Mouse (Mus musculus) lung, postnatal 0 days (tissue): Measurements from ENCODE around the gene Fibin. TPM values are rescaled to one million over a fixed set of nuclear protein-coding genes. Genes with fewer than 3 reads are reported as not detected.

Source experiments
- ATAC-seq: fragments of 200-750 bp; cut with Nextera tagmentation; 2 replicates; pipeline ENCODE4 v1.8.0; 2017; ENCODE audit warnings: moderate library complexity
- DNase-seq: peaks from one replicate; pipeline ENCODE4 v3.0.0-alpha.2; 2016; ENCODE audit warnings: low spot score
- H3K27ac ChIP-seq: fragments of 300-500 bp; sonication (generic); 2 replicates; pipeline ENCODE4 v1.5.1; 2014; ENCODE audit warnings: antibody characterized with exemption, mild to moderate bottlenecking, low read length, mixed read lengths
- H3K27me3 ChIP-seq: fragments of 300-500 bp; sonication (generic); replicated peaks from 2 replicates; pipeline ENCODE4 v1.6.1; 2014; ENCODE audit warnings: low read length, mixed read lengths; ENCODE audit not compliant: insufficient read depth
- H3K36me3 ChIP-seq: fragments of 300-500 bp; sonication (generic); 2 replicates; pipeline ENCODE4 v1.6.1; 2014; ENCODE audit warnings: low read length, mixed read lengths; ENCODE audit not compliant: insufficient read depth
- H3K4me1 ChIP-seq: fragments of 300-500 bp; sonication (generic); 2 replicates; pipeline ENCODE4 v1.6.1; 2014; ENCODE audit warnings: antibody characterized with exemption, low read depth, low read length, mixed read lengths; ENCODE audit not compliant: insufficient read depth
- H3K4me2 ChIP-seq: fragments of 300-500 bp; sonication (generic); replicated peaks from 2 replicates; pipeline ENCODE4 v1.6.1; 2014; ENCODE audit warnings: low read depth, mild to moderate bottlenecking, low read length, moderate library complexity, mixed read lengths
- H3K4me3 ChIP-seq: fragments of 300-500 bp; sonication (generic); 2 replicates; pipeline ENCODE4 v1.5.1; 2014; ENCODE audit warnings: low read depth, low read length
- H3K9ac ChIP-seq: fragments of 300-500 bp; sonication (generic); replicated peaks from 2 replicates; pipeline ENCODE4 v1.6.1; 2014; ENCODE audit warnings: low read depth, mild to moderate bottlenecking
- H3K9me3 ChIP-seq: fragments of 300-500 bp; sonication (generic); 2 replicates; pipeline ENCODE4 v1.6.1; 2016; ENCODE audit warnings: low read length, mixed read lengths
- CTCF ChIP-seq: IDR thresholded peaks from 2 replicates; pipeline ENCODE4 v1.5.1; 2016; ENCODE audit warnings: antibody characterized with exemption, mild to moderate bottlenecking
- EP300 ChIP-seq: IDR thresholded peaks from 2 replicates; pipeline ENCODE4 v1.6.1; 2016; ENCODE audit warnings: antibody characterized with exemption, mild to moderate bottlenecking, control low read depth
- WGBS: fragments of 180-500 bp; shearing (Covaris S2); extraction: QIAGEN DNeasy Blood & Tissue Kit; methylation state at CpG from one replicate; pipeline ENCODE4 v1.1.7; 2014; 5-methylcytosine and 5-hydroxymethylcytosine counted together
- polyA plus RNA-seq: library from polyadenylated mRNA; unstranded; fragments of >200 nt; fragmentation: Nextera tagmentation; extraction: Ambion mirVana; gene quantifications from 2 replicates; pipeline ENCODE4 v1.2.1, GENCODE M21; 2015

Gene Fibin
- polyA plus RNA-seq, 1 experiment from 2014 or later: 76.2 TPM

DNA sequence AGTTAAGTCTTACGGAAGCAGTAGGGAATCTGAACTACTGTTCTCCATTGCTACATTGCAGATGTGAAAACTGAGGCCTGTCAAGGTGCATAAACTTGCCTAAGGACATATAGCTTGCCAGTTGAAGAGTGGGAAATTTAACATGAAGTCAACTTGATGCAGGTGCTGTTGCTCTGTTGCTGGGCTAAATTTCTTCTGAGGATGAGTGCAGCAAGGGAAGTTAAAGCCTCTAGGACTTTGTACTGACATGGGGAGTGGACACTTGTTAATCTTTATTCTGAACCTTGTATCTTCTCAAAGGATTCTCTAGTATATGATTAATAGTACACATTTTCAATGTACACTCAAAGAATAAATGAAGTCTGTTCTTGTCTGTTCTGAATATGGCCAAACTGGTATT is 13.7 kb upstream of the Fibin start:
- H3K36me3 ChIP-seq: no peaks in the 10 kb centered on the region
- no peak for ATAC-seq
- H3K27me3 ChIP-seq: no peaks in the 10 kb centered on the region
- H3K9me3 ChIP-seq: no peaks in the 10 kb centered on the region
- no peak overlapping the region for H3K4me3 ChIP-seq
- TF ChIP-seq CTCF (no peak), EP300 (no peak)
- H3K9ac ChIP-seq: no peak overlapping the region
- H3K27ac ChIP-seq: no peak overlapping the region
- no peak for DNase-seq
- no peaks in the 10 kb centered on the region for H3K4me1 ChIP-seq
- no peak overlapping the region for H3K4me2 ChIP-seq
- WGBS: 88% methylated on average over 1 of the region's 1 CpGs

DNA sequence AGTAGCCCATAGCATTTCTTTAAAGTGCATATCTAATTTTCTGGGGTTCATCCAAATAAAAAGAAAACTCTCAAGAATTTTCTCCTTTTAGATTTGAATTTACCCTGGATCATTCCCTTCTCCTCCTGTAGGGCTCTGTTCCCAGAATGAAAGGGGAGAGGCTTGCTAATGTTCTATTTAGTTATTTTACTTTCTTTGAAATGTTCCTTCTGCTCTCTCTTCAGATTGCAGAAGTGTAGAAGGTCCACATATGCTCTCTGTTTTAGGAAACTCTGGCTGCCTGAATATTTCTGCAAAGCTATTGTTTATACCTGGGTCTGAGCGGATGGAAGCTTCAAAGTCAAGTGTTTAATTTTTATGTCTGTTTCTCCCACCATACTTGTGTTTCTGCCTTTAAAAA is 12.5 kb upstream of the Fibin start:
- H3K27me3 ChIP-seq: no peaks in the 10 kb centered on the region
- H3K27ac ChIP-seq: no peak overlapping the region
- no peak overlapping the region for H3K4me2 ChIP-seq
- DNase-seq (no peak), ATAC-seq (no peak)
- no peak overlapping the region for H3K4me3 ChIP-seq
- no peak overlapping the region for H3K9ac ChIP-seq
- no peaks in the 10 kb centered on the region for H3K36me3 ChIP-seq
- 83% methylated on average over 1 of the region's 1 CpGs for WGBS
- H3K9me3 ChIP-seq: no peaks in the 10 kb centered on the region
- TF ChIP-seq EP300 (no peak), CTCF (no peak)
- H3K4me1 ChIP-seq: no peaks in the 10 kb centered on the region

DNA sequence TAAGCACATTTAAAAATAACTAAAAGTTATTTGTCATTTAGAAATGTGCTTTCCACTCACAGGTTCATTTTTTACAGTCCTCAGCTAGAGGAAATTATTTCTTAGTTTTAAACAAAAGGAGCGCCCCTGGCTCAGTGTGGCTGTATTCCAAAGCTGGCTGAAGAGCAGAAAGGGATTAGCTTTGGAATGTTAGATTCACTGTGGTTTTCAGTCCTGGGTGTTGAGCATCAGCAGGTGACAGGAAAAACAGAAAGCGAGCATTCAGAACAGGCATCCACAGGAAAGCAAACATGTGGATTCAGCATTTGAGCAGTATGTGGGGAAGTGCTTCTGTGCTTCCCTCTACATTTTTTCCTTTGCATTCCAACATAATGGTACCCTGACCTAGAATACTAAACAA is 10.2 kb upstream of the Fibin start:
- Histone ChIP-seq H3K9me3 (no peaks in the 10 kb centered on the region), H3K36me3 (no peaks in the 10 kb centered on the region), H3K27ac (no peak overlapping the region), H3K27me3 (no peaks in the 10 kb centered on the region), H3K9ac (no peak overlapping the region), H3K4me1 (no peaks in the 10 kb centered on the region), H3K4me3 (no peak overlapping the region), H3K4me2 (no peak overlapping the region)
- ATAC-seq (no peak), DNase-seq (no peak)
- 52% methylated on average over 2 of the region's 2 CpGs for WGBS
- no peak for TF ChIP-seq EP300
- no peak for TF ChIP-seq CTCF

DNA sequence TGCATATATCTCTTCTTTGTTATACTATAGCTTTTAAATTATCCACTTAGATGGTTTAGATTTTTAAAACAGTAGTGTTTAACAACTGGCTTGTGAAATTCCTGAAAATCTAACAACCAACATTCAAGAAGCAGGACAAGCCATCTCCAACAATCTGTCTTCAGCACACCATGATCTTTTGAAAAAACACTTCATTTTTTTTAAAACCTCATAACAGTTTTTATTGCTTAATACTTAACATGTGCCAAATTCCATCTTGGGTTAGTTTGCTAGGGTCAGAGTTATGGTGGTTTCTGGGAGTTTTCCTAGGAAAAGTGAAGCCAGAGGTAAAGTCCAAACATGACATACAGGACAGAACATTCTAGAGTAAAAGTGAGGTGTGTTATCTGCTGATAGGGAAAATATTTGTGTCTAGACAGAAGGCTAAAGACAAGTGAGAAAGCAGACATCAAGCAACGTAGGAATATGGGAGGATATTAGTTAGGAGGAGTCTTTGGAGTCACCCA is 4.5 kb upstream of the Fibin start:
- DNase-seq (peak; percentile 76), ATAC-seq (peak; percentile 21)
- Histone ChIP-seq H3K4me3 (no peak overlapping the region), H3K27me3 (no peaks in the 10 kb centered on the region), H3K9ac (no peak overlapping the region), H3K27ac (no peak overlapping the region), H3K36me3 (no peaks in the 10 kb centered on the region), H3K4me2 (no peak overlapping the region), H3K4me1 (no peaks in the 10 kb centered on the region), H3K9me3 (no peaks in the 10 kb centered on the region)
- WGBS: 57% methylated on average over 1 of the region's 1 CpGs
- peak; percentile 81 for TF ChIP-seq EP300
- TF ChIP-seq CTCF: no peak

DNA sequence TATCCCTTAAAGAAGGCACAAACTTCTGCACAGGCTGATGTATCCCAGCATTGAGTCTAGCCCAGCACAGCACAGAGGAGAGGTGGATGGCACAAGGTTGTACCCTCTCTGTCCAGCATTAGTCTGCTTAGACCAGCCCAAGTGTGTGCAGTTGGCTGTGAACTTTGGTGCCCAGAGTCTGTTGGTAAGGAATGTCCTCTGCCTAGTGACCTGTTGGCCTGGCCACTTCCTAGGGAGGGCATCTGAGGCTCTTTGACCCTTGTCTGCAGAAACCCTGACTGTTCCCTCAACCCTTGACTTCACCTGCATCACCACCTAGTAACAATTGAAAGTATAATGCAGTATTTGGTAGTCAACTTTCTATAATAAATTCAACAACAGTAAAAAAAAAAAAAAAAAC is 2.4 kb upstream of the Fibin start:
- TF ChIP-seq CTCF (no peak), EP300 (no peak)
- Histone ChIP-seq H3K4me2 (no peak overlapping the region), H3K27me3 (no peaks in the 10 kb centered on the region), H3K27ac (no peak overlapping the region), H3K36me3 (no peaks in the 10 kb centered on the region), H3K4me1 (no peaks in the 10 kb centered on the region), H3K9ac (no peak overlapping the region), H3K4me3 (no peak overlapping the region), H3K9me3 (no peaks in the 10 kb centered on the region)
- no peak for DNase-seq
- no peak for ATAC-seq

DNA sequence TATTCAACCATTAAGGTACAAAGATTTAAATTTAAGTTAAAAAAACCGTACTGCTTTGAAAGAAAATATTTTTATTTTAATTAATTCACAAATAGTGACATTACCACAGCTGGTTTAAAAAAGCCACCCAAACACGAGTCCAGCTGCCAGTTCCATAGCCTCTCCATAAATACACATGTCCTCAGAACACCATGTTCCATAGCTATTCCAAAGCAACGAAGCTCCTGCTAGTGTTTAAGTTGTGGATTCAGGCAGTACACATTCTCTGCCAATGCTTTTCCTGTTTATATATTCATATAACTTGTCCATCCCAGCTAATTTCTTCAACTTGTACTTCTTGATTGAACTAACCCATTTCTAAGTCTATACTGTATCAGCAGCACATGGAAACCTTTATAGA is 872 bp upstream of the Fibin start:
- H3K36me3 ChIP-seq: no peaks in the 10 kb centered on the region
- ATAC-seq: peak; percentile 52; the same call in 1 of the 2 replicates
- H3K4me1 ChIP-seq: no peaks in the 10 kb centered on the region
- no peak overlapping the region for H3K4me2 ChIP-seq
- DNase-seq: peak; percentile 59
- H3K4me3 ChIP-seq: no peak overlapping the region
- H3K9ac ChIP-seq: no peak overlapping the region
- 35% methylated on average over 3 of the region's 3 CpGs for WGBS
- no peaks in the 10 kb centered on the region for H3K9me3 ChIP-seq
- H3K27ac ChIP-seq: peak overlapping the region; percentile 47; the same call in 1 of the 2 replicates
- no peak for TF ChIP-seq CTCF
- TF ChIP-seq EP300: peak; percentile 67
- no peaks in the 10 kb centered on the region for H3K27me3 ChIP-seq
